Mouse (Mus musculus) liver, embryonic 16.5 days (tissue): ENCODE results near the gene Foxd3. TPM values are rescaled to one million over a fixed set of nuclear protein-coding genes. Genes with fewer than 3 reads are reported as not detected.

Source experiments
- ATAC-seq: fragments of 200-750 bp; cut with Nextera tagmentation; 2 replicates; pipeline ENCODE4 v1.8.0; 2017; ENCODE audit warnings: low read depth, mild to moderate bottlenecking, moderate number of reproducible peaks, moderate library complexity
- H3K27ac ChIP-seq: fragments of 300-500 bp; sonication (generic); 2 replicates; pipeline ENCODE4 v1.5.1; 2014; ENCODE audit warnings: mild to moderate bottlenecking, low read length
- H3K27me3 ChIP-seq: fragments of 300-500 bp; sonication (generic); 2 replicates; pipeline ENCODE4 v1.6.1; 2014; ENCODE audit warnings: low read depth, low read length, mixed read lengths; ENCODE audit not compliant: control insufficient read depth, insufficient read depth
- H3K36me3 ChIP-seq: fragments of 300-500 bp; sonication (generic); 2 replicates; pipeline ENCODE4 v1.6.1; 2014; ENCODE audit warnings: mild to moderate bottlenecking; ENCODE audit not compliant: control insufficient read depth, insufficient read depth
- H3K4me1 ChIP-seq: fragments of 300-500 bp; sonication (generic); 2 replicates; pipeline ENCODE4 v1.6.1; 2014; ENCODE audit warnings: low read depth, low read length, mixed read lengths; ENCODE audit not compliant: control insufficient read depth
- H3K4me2 ChIP-seq: fragments of 300-500 bp; sonication (generic); 2 replicates; pipeline ENCODE4 v1.6.1; 2014; ENCODE audit warnings: low read depth, low read length, mixed read lengths
- H3K4me3 ChIP-seq: fragments of 300-500 bp; sonication (generic); 2 replicates; pipeline ENCODE4 v1.5.1; 2014; ENCODE audit warnings: low read depth, mild to moderate bottlenecking, low read length
- H3K9ac ChIP-seq: fragments of 300-500 bp; sonication (generic); 2 replicates; pipeline ENCODE4 v1.6.1; 2014; ENCODE audit warnings: low read depth, low read length
- H3K9me3 ChIP-seq: fragments of 300-500 bp; sonication (generic); replicated peaks from 2 replicates; pipeline ENCODE4 v1.6.1; 2016; ENCODE audit warnings: low read length; ENCODE audit not compliant: control insufficient read depth
- WGBS: fragments of 180-500 bp; shearing (Covaris S2); extraction: QIAGEN DNeasy Blood & Tissue Kit; methylation state at CpG from one replicate; pipeline ENCODE4 v1.1.7; 2014; ENCODE audit not compliant: insufficient replicate concordance; 5-methylcytosine and 5-hydroxymethylcytosine counted together
- polyA plus RNA-seq: library from polyadenylated mRNA; unstranded; fragments of >200 nt; fragmentation: Nextera tagmentation; extraction: Ambion mirVana; gene quantifications from 2 replicates; pipeline ENCODE4 v1.2.1, GENCODE M21; 2015

Foxd3 gene
- polyA plus RNA-seq, 1 experiment from 2014 or later = 0.07 TPM

GRCm38 (mm10) chr4:99641920-99642319, 14.2 kb upstream of the Foxd3 start:
- Histone ChIP-seq H3K9ac (no peak overlapping the region), H3K4me3 (no peak overlapping the region), H3K4me2 (no peak overlapping the region), H3K36me3 (no peaks in the 10 kb centered on the region), H3K4me1 (no peaks in the 10 kb centered on the region), H3K27ac (no peak overlapping the region), H3K9me3 (no peaks in the 10 kb centered on the region), H3K27me3 (no peaks in the 10 kb centered on the region; the same call in 1 of the 2 replicates)
- 37% methylated on average over 3 of the region's 3 CpGs for WGBS
- ATAC-seq = no peak

- no peaks in the 10 kb centered on the region for H3K9me3 ChIP-seq
- no peak overlapping the region for H3K4me2 ChIP-seq
- H3K36me3 ChIP-seq = no peaks in the 10 kb centered on the region
- H3K4me1 ChIP-seq = no peaks in the 10 kb centered on the region
- peaks cover 24% of the 10 kb centered on the region for H3K27me3 ChIP-seq
- no peak for ATAC-seq
- WGBS = 54% methylated on average over 4 of the region's 4 CpGs
- no peak overlapping the region for H3K9ac ChIP-seq
- H3K4me3 ChIP-seq = no peak overlapping the region
- H3K27ac ChIP-seq = no peak overlapping the region
Measured at GRCm38 (mm10) chr4:99645560-99645959, 10.5 kb upstream of the Foxd3 start.

GRCm38 (mm10) chr4:99650088-99650944, 5.8 kb upstream of the Foxd3 start:
- Histone ChIP-seq H3K27ac (no peak overlapping the region), H3K27me3 (peaks cover 71% of the 10 kb centered on the region), H3K9ac (no peak overlapping the region), H3K9me3 (no peaks in the 10 kb centered on the region), H3K4me2 (no peak overlapping the region), H3K4me3 (no peak overlapping the region), H3K36me3 (no peaks in the 10 kb centered on the region), H3K4me1 (no peaks in the 10 kb centered on the region)
- 4% methylated on average over 44 of the region's 44 CpGs for WGBS
- no peak for ATAC-seq

GRCm38 (mm10) chr4:99650945-99651690, 5.0 kb upstream of the Foxd3 start:
- H3K27ac ChIP-seq = no peak overlapping the region
- H3K27me3 ChIP-seq = peaks cover 79% of the 10 kb centered on the region
- H3K4me1 ChIP-seq = peaks cover 4% of the 10 kb centered on the region; the same call in 1 of the 2 replicates
- H3K36me3 ChIP-seq = no peaks in the 10 kb centered on the region
- WGBS = 2% methylated on average over 59 of the region's 59 CpGs
- no peak overlapping the region for H3K4me2 ChIP-seq
- H3K9ac ChIP-seq = no peak overlapping the region
- ATAC-seq = no peak
- no peaks in the 10 kb centered on the region for H3K9me3 ChIP-seq
- no peak overlapping the region for H3K4me3 ChIP-seq

DNA sequence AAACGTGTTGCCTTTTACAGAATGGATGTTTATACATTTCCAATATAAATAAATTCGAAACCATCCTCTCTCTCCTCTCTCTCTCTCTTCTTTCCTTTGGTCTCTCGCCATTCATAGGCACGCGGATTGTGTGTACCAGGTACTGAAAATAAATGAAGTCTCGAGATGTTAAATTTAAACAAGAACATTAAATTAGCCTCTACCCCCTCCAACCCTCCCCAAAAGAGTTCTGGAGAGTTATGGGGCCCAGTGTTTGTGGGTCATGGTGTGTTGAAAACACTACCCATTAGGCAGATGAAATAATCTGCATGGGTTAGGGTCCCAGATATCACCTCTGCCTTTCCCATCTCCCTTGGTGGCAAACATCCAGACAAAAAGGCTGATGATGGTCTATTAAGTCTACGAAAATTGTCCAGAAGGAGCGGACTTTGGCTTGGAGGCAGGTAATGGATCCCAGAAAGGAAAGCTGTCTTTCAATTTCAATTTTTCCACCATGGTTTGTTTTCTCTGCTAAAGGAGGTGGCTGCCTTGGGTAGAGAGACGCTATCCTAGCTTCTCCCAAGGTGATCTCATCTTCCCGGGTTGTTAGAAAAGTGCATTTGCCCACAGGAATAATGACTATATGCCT, 4.2 kb upstream of the Foxd3 start:
- Histone ChIP-seq H3K4me2 (no peak overlapping the region), H3K9ac (no peak overlapping the region), H3K36me3 (no peaks in the 10 kb centered on the region), H3K9me3 (no peaks in the 10 kb centered on the region), H3K27me3 (peaks cover 87% of the 10 kb centered on the region), H3K4me1 (peaks cover 4% of the 10 kb centered on the region; the same call in 1 of the 2 replicates), H3K27ac (no peak overlapping the region), H3K4me3 (no peak overlapping the region)
- ATAC-seq = no peak
- WGBS = 15% methylated on average over 10 of the region's 10 CpGs

- Histone ChIP-seq H3K4me2 (no peak overlapping the region), H3K36me3 (no peaks in the 10 kb centered on the region), H3K9ac (no peak overlapping the region), H3K27me3 (peaks cover 94% of the 10 kb centered on the region), H3K27ac (no peak overlapping the region), H3K4me3 (no peak overlapping the region), H3K9me3 (no peaks in the 10 kb centered on the region), H3K4me1 (peaks cover 4% of the 10 kb centered on the region; the same call in 1 of the 2 replicates)
- WGBS = 3% methylated on average over 19 of the region's 19 CpGs
- no peak for ATAC-seq
Measured at GRCm38 (mm10) chr4:99652576-99653210, 3.4 kb upstream of the Foxd3 start.

- Histone ChIP-seq H3K4me3 (no peak overlapping the region), H3K9me3 (no peaks in the 10 kb centered on the region), H3K4me2 (no peak overlapping the region), H3K36me3 (no peaks in the 10 kb centered on the region), H3K9ac (no peak overlapping the region), H3K27ac (no peak overlapping the region), H3K4me1 (peaks cover 4% of the 10 kb centered on the region; the same call in 1 of the 2 replicates), H3K27me3 (peaks cover 99% of the 10 kb centered on the region)
- 2% methylated on average over 25 of the region's 25 CpGs for WGBS
- ATAC-seq = no peak
Measured at GRCm38 (mm10) chr4:99653216-99653607, 2.9 kb upstream of the Foxd3 start.

DNA sequence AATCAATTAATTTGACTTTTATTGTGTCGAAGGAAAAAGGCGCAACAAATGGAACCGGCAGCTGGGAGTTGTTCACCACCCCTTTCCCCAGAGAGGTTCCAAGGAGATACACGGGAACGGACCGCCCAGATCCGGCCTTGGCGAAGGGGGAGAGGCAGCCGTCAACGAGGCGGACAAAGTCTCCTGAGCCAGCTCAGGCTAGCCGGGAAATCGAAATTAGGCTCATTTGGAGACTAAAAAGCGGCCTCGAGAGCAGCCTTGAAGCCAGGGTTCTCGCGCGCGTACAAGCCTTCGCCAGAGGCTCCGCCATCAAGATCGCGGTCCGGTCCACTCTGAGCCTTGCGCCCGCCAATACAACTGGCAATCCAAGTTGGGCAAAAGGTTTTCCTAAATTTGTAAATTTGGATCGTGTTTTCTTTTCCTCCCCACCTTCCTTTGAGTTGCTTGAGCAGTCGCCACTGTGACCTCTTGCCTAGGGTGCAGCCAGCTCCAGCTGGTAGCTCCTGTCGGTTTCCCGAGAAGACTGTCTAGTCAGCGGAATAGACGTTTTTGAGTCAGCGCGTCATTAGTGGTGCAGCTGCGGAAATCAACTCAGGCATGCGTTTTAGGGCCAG, 2.4 kb upstream of the Foxd3 start:
- Histone ChIP-seq H3K9me3 (no peaks in the 10 kb centered on the region), H3K9ac (no peak overlapping the region), H3K27me3 (peaks cover 96% of the 10 kb centered on the region), H3K36me3 (no peaks in the 10 kb centered on the region), H3K4me2 (no peak overlapping the region), H3K4me3 (no peak overlapping the region), H3K27ac (no peak overlapping the region), H3K4me1 (peaks cover 4% of the 10 kb centered on the region; the same call in 1 of the 2 replicates)
- ATAC-seq = no peak
- WGBS = 2% methylated on average over 36 of the region's 36 CpGs
